Mouse (Mus musculus) cortical plate, adult 2 months (tissue): Measurements from ENCODE around the gene Acat3. TPM values are rescaled to one million over a fixed set of nuclear protein-coding genes. Genes with fewer than 3 reads are reported as not detected.
"Not testable (repeated sequence)": the region's sequence is repeated elsewhere in the genome, so short reads cannot be mapped to it uniquely, and the experiment has no call there.

Source experiments
- H3K27ac ChIP-seq: fragments of 200-500 bp; 2 replicates; pipeline ENCODE4 v1.5.1; 2012; ENCODE audit warnings: low read length, control low read depth, inconsistent platforms; ENCODE audit not compliant: insufficient read depth
- H3K4me1 ChIP-seq: fragments of 200-500 bp; 2 replicates; pipeline ENCODE4 v1.6.1; 2011; ENCODE audit warnings: low read length; ENCODE audit not compliant: control insufficient read depth, insufficient read depth
- H3K4me3 ChIP-seq: fragments of 200-500 bp; 2 replicates; pipeline ENCODE4 v1.5.1; 2011; ENCODE audit warnings: mild to moderate bottlenecking, low read length, control low read depth; ENCODE audit not compliant: insufficient read depth
- CTCF ChIP-seq: fragments of 200-500 bp; IDR thresholded peaks from 2 replicates; pipeline ENCODE4 v1.5.1; 2011; ENCODE audit warnings: mild to moderate bottlenecking, control low read depth, low read length; ENCODE audit not compliant: insufficient read depth; ENCODE audit errors: extremely low read depth
- POLR2A ChIP-seq: fragments of 200-500 bp; IDR thresholded peaks from 2 replicates; pipeline ENCODE4 v1.6.1; 2011; ENCODE audit warnings: mild to moderate bottlenecking, low read length, control low read depth; ENCODE audit not compliant: insufficient read depth; ENCODE audit errors: extremely low read depth
- polyA plus RNA-seq: library from polyadenylated mRNA; depleted of rRNA; stranded (reverse); fragments of >200 nt; gene quantifications from 2 replicates; pipeline ENCODE4 v1.2.3, GENCODE M21; 2012

The Acat3 gene
- polyA plus RNA-seq, 1 experiment = 6.6 TPM

GRCm38 (mm10) chr17:12949669-12950068 lies 9.3 kb upstream of the Acat3 start:
- Histone ChIP-seq H3K27ac (no peak overlapping the region), H3K4me1 (peaks cover 4% of the 10 kb centered on the region)
- TF ChIP-seq POLR2A (no peak), CTCF (no peak)

GRCm38 (mm10) chr17:12942459-12943162 lies 2.2 kb upstream of the Acat3 start:
- TF ChIP-seq CTCF (no peak), POLR2A (no peak)
- H3K4me1 ChIP-seq = 0 out of 2 replicates have a peak, but pooled peaks cover 1% of the 10 kb centered on the region
- H3K4me3 ChIP-seq = no peak overlapping the region
- H3K27ac ChIP-seq = no peak overlapping the region

More at GRCm38 (mm10) chr17:12949669-12950068, 9.3 kb upstream of the Acat3 start:
- no peak overlapping the region for H3K4me3 ChIP-seq

- Histone ChIP-seq H3K27ac (no peak overlapping the region), H3K4me1 (0 out of 2 replicates have a peak, but pooled peaks cover 1% of the 10 kb centered on the region), H3K4me3 (no peak overlapping the region)
- no peak for TF ChIP-seq CTCF
- TF ChIP-seq POLR2A = no peak
Measured at GRCm38 (mm10) chr17:12941543-12942260, 1.3 kb upstream of the Acat3 start.

- not testable (repeated sequence) for H3K27ac ChIP-seq
Measured at GRCm38 (mm10) chr17:12939377-12940148, 837 bp downstream of the Acat3 start.

GRCm38 (mm10) chr17:12938077-12938476 lies 2.3 kb downstream of the Acat3 start:
- TF ChIP-seq POLR2A (no peak), CTCF (no peak)
- H3K4me3 ChIP-seq = no peak overlapping the region
- 0 out of 2 replicates have a peak, but pooled peaks cover 1% of the 10 kb centered on the region for H3K4me1 ChIP-seq
- H3K27ac ChIP-seq = no peak overlapping the region

More at GRCm38 (mm10) chr17:12939377-12940148, 837 bp downstream of the Acat3 start:
- not testable (repeated sequence) for H3K4me1 ChIP-seq
- H3K4me3 ChIP-seq = peak overlapping the region; percentile 37; the same call in 1 of the 2 replicates

- Histone ChIP-seq H3K4me1 (0 out of 2 replicates have a peak, but pooled peaks cover 1% of the 10 kb centered on the region), H3K4me3 (no peak overlapping the region), H3K27ac (no peak overlapping the region)
- TF ChIP-seq CTCF = no peak
- TF ChIP-seq POLR2A = no peak
Measured at GRCm38 (mm10) chr17:12937412-12937970, 2.9 kb downstream of the Acat3 start.

- H3K27ac ChIP-seq = no peak overlapping the region
- TF ChIP-seq POLR2A (no peak), CTCF (no peak)
- 0 out of 2 replicates have a peak, but pooled peaks cover 1% of the 10 kb centered on the region for H3K4me1 ChIP-seq
- no peak overlapping the region for H3K4me3 ChIP-seq
Measured at GRCm38 (mm10) chr17:12935719-12936118, 4.7 kb downstream of the Acat3 start.

- not testable (repeated sequence) for H3K4me3 ChIP-seq, H3K4me1 ChIP-seq
Measured at GRCm38 (mm10) chr17:12931576-12931975, 8.8 kb downstream of the Acat3 start.

GRCm38 (mm10) chr17:12925703-12926180 lies 14.7 kb downstream of the Acat3 start:
- Histone ChIP-seq H3K4me1 (no peaks in the 10 kb centered on the region), H3K4me3 (no peak overlapping the region), H3K27ac (no peak overlapping the region)
- TF ChIP-seq POLR2A (no peak), CTCF (no peak)

More at GRCm38 (mm10) chr17:12931576-12931975, 8.8 kb downstream of the Acat3 start:
- H3K27ac ChIP-seq = not testable (repeated sequence)

- TF ChIP-seq CTCF (no peak), POLR2A (no peak)
- no peaks in the 10 kb centered on the region for H3K4me1 ChIP-seq
- no peak overlapping the region for H3K4me3 ChIP-seq
- no peak overlapping the region for H3K27ac ChIP-seq
Measured at GRCm38 (mm10) chr17:12925001-12925400, 15.4 kb downstream of the Acat3 start.
